Mouse (Mus musculus) G1E (cell line): Measurements from ENCODE around the gene Riok2.

Source experiments
- CTCF ChIP-seq: IDR thresholded peaks from 2 replicates; pipeline ENCODE4 v1.5.1; 2012; ENCODE audit warnings: low read depth, low read length, inconsistent platforms, mixed read lengths
- GATA2 ChIP-seq: IDR thresholded peaks from 2 replicates; pipeline ENCODE4 v1.6.1; 2012; ENCODE audit warnings: low read depth, low read length, inconsistent platforms, borderline replicate concordance

GRCm38 (mm10) chr17:17402222-17403004 lies 28.3 kb downstream of the Riok2 start, which contains the start of gene Lix1:
- TF ChIP-seq CTCF (no peak), GATA2 (no peak)
